Mouse (Mus musculus) heart, adult 2 months (tissue): ENCODE results near the gene Ttc9c.
A peak's percentile ranks its signal among the peaks of the same experiment; 100 is the strongest.

Experiments used
- CTCF ChIP-seq: fragments of 200-600 bp; IDR thresholded peaks from 2 replicates; pipeline ENCODE4 v1.8.1; 2022; ENCODE audit warnings: antibody characterized with exemption, mild to moderate bottlenecking, moderate library complexity
- EP300 ChIP-seq: fragments of 200-500 bp; IDR thresholded peaks from 2 replicates; pipeline ENCODE4 v1.6.1; 2011; ENCODE audit warnings: low read depth, low read length, control low read depth; ENCODE audit not compliant: insufficient read depth
- POLR2A ChIP-seq: fragments of 200-500 bp; IDR thresholded peaks from 2 replicates; pipeline ENCODE4 v1.6.1; 2011; ENCODE audit warnings: mild to moderate bottlenecking, low read depth, low read length, control low read depth; ENCODE audit not compliant: insufficient read depth

DNA sequence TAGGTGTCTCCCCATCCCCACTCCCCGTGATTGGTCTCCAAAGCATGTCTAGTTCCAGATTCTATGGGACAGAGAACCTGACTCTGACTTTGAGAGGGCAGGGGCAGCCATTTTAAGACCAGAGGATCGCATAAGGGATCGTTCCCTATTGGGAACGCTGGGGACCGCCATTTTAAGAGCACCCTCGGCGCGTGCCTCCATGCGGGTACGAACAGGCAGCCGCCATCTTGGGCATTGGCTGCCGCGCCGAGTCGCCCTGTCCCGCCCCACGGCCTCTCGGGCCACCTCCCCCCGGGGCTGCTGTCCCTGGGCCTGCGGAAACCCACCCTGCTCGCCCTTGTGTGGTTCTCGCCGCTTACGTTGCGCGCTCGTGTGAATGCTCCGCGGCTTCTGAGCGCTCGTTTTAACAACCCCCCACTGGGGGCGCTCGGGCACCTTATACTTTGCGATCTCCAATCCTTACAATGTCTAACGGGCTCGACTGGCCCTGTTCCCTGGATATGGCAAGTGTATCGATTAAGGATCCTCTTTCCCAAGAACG, 18.2 kb upstream of the Ttc9c start, which contains the start of gene Bscl2:
- TF ChIP-seq CTCF: peak; percentile 88
- TF ChIP-seq EP300: peak; percentile 54; the same call in 1 of the 2 replicates
- no peak; the same call in none of the 2 replicates for TF ChIP-seq POLR2A
